Mouse (Mus musculus) central nervous system, embryonic 14 days (tissue): ENCODE results near the gene Fbxw2. TPM values are rescaled to one million over a fixed set of nuclear protein-coding genes. Genes with fewer than 3 reads are reported as not detected.

Experiments used
- polyA plus RNA-seq: library from polyadenylated mRNA; depleted of rRNA; stranded (reverse); fragments of >200 nt; gene quantifications from 2 replicates; pipeline ENCODE4 v1.2.3, GENCODE M21; 2012; rRNA removed

Gene Fbxw2
- polyA plus RNA-seq: 60.1 and 67.5 TPM in 2 replicates

DNA sequence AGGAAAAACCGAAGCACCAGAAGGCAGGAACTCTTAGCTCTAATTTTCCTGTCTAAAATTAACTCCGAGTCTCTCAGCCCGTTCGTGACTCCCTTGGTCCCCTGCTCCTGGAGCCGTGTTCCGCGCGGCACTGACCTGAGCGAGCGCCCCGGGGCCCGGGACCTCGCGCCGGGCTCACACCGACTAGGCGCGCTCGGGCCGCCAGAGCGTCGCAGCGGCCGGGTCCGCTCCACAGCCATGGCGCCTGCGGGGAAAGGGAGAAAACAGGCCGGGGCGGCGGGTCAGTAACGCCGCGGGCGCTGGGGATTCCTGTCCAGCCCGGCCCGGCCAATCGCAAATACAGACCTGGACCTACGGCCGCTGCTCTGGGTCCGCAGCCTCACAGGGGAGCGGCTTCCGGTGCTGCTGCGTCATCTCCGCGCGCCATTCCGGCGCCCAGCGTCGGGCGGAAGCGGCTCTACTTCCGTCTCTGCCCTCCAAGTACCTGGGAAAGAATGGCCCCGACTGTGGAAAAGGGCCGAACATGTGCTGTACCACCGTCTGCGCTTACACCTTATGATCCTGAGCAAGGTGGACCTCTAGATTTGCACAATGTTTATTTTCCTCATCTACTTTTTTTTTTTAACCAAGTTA lies at the start of gene Fbxw2:
Gene Fbxw2 (minus strand): TSS at position 485 of the 633 bp plus-strand sequence.

DNA sequence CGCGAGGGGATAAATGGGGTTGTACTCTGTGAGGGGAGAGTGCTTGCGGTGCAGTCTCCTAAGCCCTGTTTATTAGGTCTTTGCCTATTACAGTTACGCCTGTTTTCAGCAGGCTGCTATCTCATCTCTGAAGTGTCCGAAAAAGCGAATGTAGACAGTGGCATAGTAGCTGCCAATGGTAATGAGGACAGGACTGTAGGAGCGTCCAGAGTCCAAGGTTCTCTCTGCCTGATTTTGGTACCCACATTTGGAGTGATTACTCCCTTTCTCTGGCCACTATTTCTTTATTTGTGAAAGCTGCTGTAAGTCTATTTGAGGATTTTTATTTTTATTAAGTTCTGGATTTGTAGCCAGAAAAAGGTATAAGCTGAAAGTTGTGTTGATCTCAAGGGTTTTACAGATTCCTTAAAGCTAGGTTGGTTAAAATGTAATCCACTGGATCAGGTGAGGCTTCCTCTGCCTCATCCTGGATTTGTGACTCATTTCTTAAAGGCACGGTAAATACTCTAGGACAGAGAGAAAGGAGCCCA lies 48.8 kb upstream of the Fbxw2 start, which contains the start of gene Psmd5:
Gene Psmd5 (minus strand): TSS at position 153 of the 530 bp plus-strand sequence.

GRCm38 (mm10) chr2:34874271-34874670 lies 48.2 kb upstream of the Fbxw2 start, which contains the start of gene Cutal:
Cutal (plus strand) TSS chr2:34874396.

GRCm38 (mm10) chr2:34832766-34833457 lies 6.8 kb upstream of the Fbxw2 start, which contains the start of gene Gm34653:
Gm34653 (plus strand) TSS chr2:34833007.

DNA sequence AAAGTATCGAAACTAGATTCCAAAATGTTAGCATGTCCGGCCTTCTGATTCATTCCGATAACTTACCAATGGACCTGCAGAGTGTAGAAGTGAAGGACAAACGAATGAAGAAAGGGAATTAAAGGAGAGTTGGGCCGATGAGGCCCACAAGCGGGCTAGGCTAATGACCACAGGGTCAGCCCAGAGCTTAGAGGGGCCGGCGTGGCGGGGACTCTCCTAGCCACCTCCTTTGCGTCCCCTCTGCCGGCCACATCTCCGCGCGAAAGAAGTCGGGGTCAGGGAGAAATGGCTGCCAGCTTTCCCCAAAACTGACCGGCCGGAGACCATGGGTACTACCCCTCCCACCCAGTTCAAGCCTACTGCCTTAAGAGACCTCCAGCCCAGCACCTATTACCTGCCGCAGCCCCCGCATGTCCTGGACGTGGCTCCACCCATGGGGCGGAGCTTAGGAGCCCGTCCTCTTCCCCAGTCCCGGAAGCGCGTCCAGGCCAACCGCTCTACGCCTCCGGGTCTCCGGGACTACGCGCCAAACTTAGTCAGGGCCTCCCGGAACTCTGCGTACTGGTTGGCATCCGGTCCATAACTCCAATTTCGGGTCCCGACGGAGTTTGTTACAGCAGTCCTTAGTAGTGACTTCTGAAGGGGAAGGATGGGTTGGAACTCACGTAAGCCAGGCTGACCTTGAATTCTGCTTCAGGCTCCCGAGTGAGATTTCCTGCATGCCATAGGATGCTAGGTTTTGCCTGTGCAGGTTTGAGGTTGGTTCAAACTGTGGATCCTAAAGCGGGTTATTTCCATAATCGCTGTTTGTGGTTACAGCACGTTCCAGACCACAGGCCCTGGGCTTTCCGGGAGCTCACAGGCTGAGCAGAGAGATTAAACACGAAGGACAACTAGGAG lies 26.5 kb downstream of the Fbxw2 start, which contains the start of gene Rabepk:
Gene Rabepk (minus strand): TSS at position 556 of the 900 bp plus-strand sequence.

DNA sequence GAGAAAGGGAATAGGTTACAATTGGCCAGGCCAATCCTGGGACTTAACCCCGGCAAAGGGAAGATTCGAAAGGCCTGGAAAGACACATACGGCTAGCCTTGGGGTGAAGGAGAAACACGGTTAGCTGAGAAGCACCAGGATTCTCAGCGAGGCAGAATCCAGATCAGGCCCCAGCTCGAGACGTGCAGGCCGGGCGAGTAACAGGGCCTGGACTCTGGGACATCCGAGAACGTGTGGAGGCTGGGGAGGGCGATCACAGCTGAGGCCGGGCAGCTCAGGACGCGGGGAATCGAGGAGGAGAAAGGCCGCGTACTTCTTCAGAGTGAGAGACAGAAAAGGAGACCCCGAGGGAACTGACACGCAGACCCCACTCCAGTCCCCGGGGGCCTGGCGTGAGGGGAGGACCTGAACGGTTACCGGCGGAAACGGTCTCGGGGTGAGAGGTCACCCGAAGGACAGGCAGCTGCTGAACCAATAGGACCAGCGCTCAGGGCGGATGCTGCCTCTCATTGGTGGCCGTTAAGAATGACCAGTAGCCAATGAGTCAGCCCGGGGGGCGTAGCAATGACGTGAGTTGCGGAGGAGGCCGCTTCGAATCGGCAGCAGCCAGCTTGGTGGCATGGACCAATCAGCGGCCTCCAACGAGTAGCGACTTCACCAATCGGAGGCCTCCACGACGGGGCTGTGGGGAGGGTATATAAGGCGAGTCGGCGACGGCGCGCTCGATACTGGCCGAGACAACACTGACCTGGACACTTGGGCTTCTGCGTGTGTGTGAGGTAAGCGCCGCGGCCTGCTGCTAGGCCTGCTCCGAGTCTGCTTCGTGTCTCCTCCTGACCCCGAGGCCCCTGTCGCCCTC lies 54.5 kb downstream of the Fbxw2 start, which contains the start of gene Hspa5:
Gene Hspa5 (plus strand): TSS at position 603 of the 859 bp plus-strand sequence.

GRCm38 (mm10) chr2:34754551-34755358 lies 71.4 kb downstream of the Fbxw2 start, which contains the start of gene Gapvd1:
Gapvd1 (minus strand) TSS chr2:34755232.

Other genes starting within 250 kb of the Fbxw2 start
- gene Gapvd1, start 71.1 kb downstream of the Fbxw2 start, polyA plus RNA-seq: 52.8 TPM in 2 replicates
- 378 and 533 TPM in 2 replicates for gene Hspa5, start 54.3 kb downstream of the Fbxw2 start, polyA plus RNA-seq
- gene Rabepk, start 26.4 kb downstream of the Fbxw2 start, polyA plus RNA-seq: 22.8 and 24.4 TPM in 2 replicates
- 0.06 and 0.08 TPM in 2 replicates for gene Gm34653, start 6.7 kb upstream of the Fbxw2 start, polyA plus RNA-seq
- 0.17 and 0.21 TPM in 2 replicates for gene Cutal, start 48.1 kb upstream of the Fbxw2 start, polyA plus RNA-seq
- gene Psmd5, start 48.7 kb upstream of the Fbxw2 start, polyA plus RNA-seq: 51.5 and 54.6 TPM in 2 replicates
- 4.2 and 5.0 TPM in 2 replicates for gene Phf19, start 87.7 kb upstream of the Fbxw2 start, polyA plus RNA-seq
- gene Traf1, start 135.5 kb upstream of the Fbxw2 start, polyA plus RNA-seq: 1.4 and 3.7 TPM in 2 replicates
- gene Hc, start 235.1 kb upstream of the Fbxw2 start, polyA plus RNA-seq: 0.34 and 0.98 TPM in 2 replicates